Mouse (Mus musculus): ENCODE measurements around the gene Wfikkn2. TPM values are rescaled to one million over a fixed set of nuclear protein-coding genes. Genes with fewer than 3 reads are reported as not detected.

The Wfikkn2 gene
- polyA plus RNA-seq, 1 experiment from 2014 or later: 1.8 TPM

DNA sequence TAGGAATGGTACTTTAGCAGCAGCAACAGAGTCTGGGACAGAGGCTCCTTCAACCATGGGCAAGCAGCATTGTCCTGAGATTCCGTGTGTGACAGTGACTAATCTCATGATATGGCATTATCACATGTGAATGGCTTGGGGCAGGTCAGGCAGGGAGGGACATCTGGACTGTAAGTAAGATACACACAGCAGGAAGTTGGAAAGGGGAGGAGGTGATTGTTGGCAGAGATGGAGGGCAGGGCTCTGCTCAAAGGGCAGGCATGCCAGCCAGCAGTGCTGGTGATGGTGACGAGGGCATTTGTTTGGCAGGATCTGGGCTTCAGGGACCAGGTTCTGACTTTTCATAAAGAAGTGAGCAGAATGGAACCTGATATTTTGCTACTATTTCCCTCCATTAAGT is 52.7 kb downstream of the Wfikkn2 start:
- H3K9me3 ChIP-seq (ENCODE audit: control insufficient read depth, low read length): no peaks in the 10 kb centered on the region
- no peaks in the 10 kb centered on the region for H3K27me3 ChIP-seq (ENCODE audit: control insufficient read depth, insufficient read depth, low read length)
- H3K4me1 ChIP-seq (ENCODE audit: control insufficient read depth, insufficient read depth, low read length): no peaks in the 10 kb centered on the region
- no peak for ATAC-seq (ENCODE audit: low FRiP score)
- WGBS: 76% methylated on average over 2 of the region's 2 CpGs
- no peak for DNase-seq (ENCODE audit: low spot score, missing footprints)
- H3K4me3 ChIP-seq (ENCODE audit: low read depth, low read length): no peak overlapping the region
- no peaks in the 10 kb centered on the region for H3K36me3 ChIP-seq (ENCODE audit: control insufficient read depth, insufficient read depth, low read length)
- H3K27ac ChIP-seq (ENCODE audit: low read depth, low read length): no peak overlapping the region
- H3K4me2 ChIP-seq: no peak overlapping the region
- H3K9ac ChIP-seq (ENCODE audit: low read length): no peak overlapping the region

DNA sequence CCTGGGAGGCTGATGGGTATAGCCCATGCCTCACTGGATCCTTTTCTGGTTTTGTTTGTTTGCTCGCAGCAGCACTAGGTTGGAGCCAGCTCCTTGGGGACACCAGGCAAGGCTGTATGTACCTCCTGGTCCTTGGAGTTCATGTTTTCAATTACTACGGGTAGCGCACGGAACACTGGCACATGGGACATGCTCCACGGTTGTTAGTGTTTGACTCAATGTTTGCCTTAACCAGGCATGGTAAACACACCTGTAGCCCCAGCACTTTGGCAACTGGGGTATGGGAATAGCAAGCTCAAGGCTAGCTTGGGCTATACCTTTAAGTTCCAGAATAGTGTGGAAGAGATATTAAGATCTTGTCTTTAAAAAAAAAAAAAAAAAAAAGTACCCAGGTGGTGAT is 55.1 kb downstream of the Wfikkn2 start:
- DNase-seq (ENCODE audit: low spot score, missing footprints) (no peak), ATAC-seq (ENCODE audit: low FRiP score) (no peak)
- no peak overlapping the region for H3K4me3 ChIP-seq (ENCODE audit: low read depth, low read length)
- no peak overlapping the region for H3K9ac ChIP-seq (ENCODE audit: low read length)
- no peaks in the 10 kb centered on the region for H3K36me3 ChIP-seq (ENCODE audit: control insufficient read depth, insufficient read depth, low read length)
- H3K4me1 ChIP-seq (ENCODE audit: control insufficient read depth, insufficient read depth, low read length): no peaks in the 10 kb centered on the region
- H3K27me3 ChIP-seq (ENCODE audit: control insufficient read depth, insufficient read depth, low read length): no peaks in the 10 kb centered on the region
- H3K27ac ChIP-seq (ENCODE audit: low read depth, low read length): no peak overlapping the region
- no peaks in the 10 kb centered on the region for H3K9me3 ChIP-seq (ENCODE audit: control insufficient read depth, low read length)
- 87% methylated on average over 5 of the region's 5 CpGs for WGBS
- H3K4me2 ChIP-seq: no peak overlapping the region

DNA sequence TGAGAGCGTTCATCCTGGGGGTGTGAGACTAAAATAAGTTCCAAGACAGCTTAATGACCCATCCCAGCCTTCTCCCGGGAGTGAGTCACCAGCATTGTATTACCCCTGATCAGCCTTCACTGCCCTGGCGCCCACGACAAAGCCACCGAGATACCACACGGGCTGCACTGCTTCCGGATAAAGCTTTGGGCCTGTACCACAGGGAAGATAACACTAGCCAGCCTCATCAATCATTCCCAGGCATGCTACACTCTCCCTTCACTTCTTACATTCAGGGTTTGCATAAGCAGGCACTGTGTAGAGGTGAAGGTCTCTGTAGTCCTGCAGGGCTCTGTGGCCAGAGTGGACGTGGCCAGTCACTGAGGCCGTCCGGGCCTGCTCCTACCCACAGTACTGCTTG is 56.2 kb downstream of the Wfikkn2 start:
- Histone ChIP-seq H3K9ac (ENCODE audit: low read length) (no peak overlapping the region), H3K4me2 (no peak overlapping the region), H3K4me1 (ENCODE audit: control insufficient read depth, insufficient read depth, low read length) (no peaks in the 10 kb centered on the region), H3K9me3 (ENCODE audit: control insufficient read depth, low read length) (no peaks in the 10 kb centered on the region), H3K27me3 (ENCODE audit: control insufficient read depth, insufficient read depth, low read length) (no peaks in the 10 kb centered on the region), H3K36me3 (ENCODE audit: control insufficient read depth, insufficient read depth, low read length) (no peaks in the 10 kb centered on the region), H3K4me3 (ENCODE audit: low read depth, low read length) (no peak overlapping the region), H3K27ac (ENCODE audit: low read depth, low read length) (no peak overlapping the region)
- no peak for DNase-seq (ENCODE audit: low spot score, missing footprints)
- WGBS: 74% methylated on average over 10 of the region's 10 CpGs
- ATAC-seq (ENCODE audit: low FRiP score): no peak

Other genes starting within 250 kb of the Wfikkn2 start
- 107 and 118 TPM in 2 replicates for gene Spag9, start 249.9 kb downstream of the Wfikkn2 start, polyA plus RNA-seq (2014; fragmentation: Nextera tagmentation; extraction: Ambion mirVana)
- gene Tob1, start 34.6 kb downstream of the Wfikkn2 start, polyA plus RNA-seq (2014; fragmentation: Nextera tagmentation; extraction: Ambion mirVana): 33.1 and 33.5 TPM in 2 replicates
- 0.34 and 0.43 TPM in 2 replicates for gene Gm21885, start 35.9 kb upstream of the Wfikkn2 start, polyA plus RNA-seq (2014; fragmentation: Nextera tagmentation; extraction: Ambion mirVana)
- 113 and 130 TPM in 2 replicates for gene Luc7l3, start 76.0 kb upstream of the Wfikkn2 start, polyA plus RNA-seq (2014; fragmentation: Nextera tagmentation; extraction: Ambion mirVana)
- 21.5 and 27.4 TPM in 2 replicates for gene Ankrd40, start 82.0 kb upstream of the Wfikkn2 start, polyA plus RNA-seq (2014; fragmentation: Nextera tagmentation; extraction: Ambion mirVana)
- 0.47 and 0.49 TPM in 2 replicates for gene Abcc3, start 147.0 kb upstream of the Wfikkn2 start, polyA plus RNA-seq (2014; fragmentation: Nextera tagmentation; extraction: Ambion mirVana)
- 7.6 and 9.3 TPM in 2 replicates for gene Cacna1g, start 228.2 kb upstream of the Wfikkn2 start, polyA plus RNA-seq (2014; fragmentation: Nextera tagmentation; extraction: Ambion mirVana)
- gene Spata20, start 240.2 kb upstream of the Wfikkn2 start, polyA plus RNA-seq (2014; fragmentation: Nextera tagmentation; extraction: Ambion mirVana): not detected in 2 replicates

Measured in midbrain, embryonic 11.5 days (tissue).